Mouse (Mus musculus) ES-CJ7 (cell line): ENCODE data around the gene Lbr.
A peak's percentile ranks its signal among the peaks of the same experiment; 100 is the strongest.
"Not testable (repeated sequence)": the region's sequence is repeated elsewhere in the genome, so short reads cannot be mapped to it uniquely, and the experiment has no call there.

ENCODE experiments used
- DNase-seq: peaks from one replicate; pipeline ENCODE4 v3.0.0; 2011; ENCODE audit warnings: low read depth, low spot score

The Lbr gene

DNA sequence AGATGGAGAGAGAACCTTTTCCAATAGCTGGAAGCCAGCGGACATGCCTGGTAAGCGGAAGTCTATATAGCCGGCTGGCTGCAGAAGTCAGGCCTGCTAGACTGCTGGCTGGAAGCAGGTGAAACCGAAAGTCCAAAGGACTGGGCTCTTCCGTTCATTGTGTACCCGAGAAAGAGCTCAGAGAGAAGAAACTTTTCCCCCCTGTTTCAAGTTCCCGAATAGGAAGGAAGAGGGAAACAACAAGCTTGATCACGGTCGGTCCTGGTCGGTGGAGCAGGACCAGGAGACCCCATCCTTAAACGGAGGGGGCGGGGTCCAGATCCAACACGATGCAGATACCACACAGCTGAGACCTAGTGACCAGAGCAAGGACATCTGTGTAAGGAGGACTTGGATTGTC, 9.6 kb upstream of the Lbr start:
- no peak for DNase-seq

DNA sequence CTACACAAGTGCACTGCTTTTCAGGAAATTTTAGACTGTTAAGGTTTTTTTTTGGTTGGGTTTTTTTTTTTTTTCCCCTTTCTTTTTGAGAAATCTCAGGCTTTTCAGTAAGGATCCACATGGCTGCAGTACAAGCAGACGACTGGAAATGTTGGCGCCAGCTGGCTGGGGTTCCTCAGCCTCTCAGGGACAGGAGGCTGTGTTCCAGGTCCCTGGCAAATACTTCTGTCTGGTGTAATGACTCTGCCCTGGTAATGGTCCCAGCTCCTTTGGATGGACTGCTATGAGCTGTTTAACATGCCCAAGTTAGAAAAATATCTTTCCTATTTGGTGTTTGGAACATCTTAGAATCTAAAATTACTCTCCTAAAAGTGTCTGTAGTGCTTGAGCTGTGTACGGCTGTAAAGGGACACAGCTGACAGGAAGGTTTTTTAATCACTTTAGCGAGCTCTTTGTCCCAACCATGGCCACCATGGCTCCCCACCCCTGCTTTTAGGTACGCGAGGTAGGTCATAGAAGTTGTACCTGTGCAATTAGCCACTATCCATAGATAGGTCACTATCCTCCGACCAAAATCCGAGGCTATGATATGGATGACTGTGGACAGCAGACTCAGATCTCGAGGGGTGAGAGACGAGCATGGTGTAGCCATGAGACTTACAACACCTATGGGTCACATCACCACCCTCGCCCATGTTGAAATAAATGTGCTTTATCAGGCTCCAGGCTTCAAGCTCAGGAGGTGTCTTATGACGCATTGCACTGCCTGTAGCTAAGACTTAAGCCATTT, 8.9 kb upstream of the Lbr start:
- no peak for DNase-seq

DNA sequence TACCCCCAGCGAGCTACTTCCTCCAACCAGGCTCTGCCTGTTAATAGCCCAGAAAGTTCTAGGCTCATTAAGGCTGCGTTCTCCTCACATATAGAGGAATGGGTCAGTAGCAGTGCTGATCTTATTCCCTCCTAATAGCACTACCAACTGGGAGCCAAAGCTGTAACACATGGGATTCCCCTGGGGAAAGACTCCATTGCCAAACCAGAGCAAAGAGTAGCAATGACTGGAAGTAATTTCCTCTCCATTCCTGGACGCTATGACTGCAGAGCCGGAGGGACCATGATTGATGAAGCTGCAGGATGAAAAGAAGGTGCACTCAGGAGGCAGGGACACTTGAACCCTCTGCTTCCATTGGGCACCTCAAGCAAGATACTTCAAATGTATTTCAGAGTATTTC, 7.6 kb upstream of the Lbr start:
- DNase-seq: no peak

DNA sequence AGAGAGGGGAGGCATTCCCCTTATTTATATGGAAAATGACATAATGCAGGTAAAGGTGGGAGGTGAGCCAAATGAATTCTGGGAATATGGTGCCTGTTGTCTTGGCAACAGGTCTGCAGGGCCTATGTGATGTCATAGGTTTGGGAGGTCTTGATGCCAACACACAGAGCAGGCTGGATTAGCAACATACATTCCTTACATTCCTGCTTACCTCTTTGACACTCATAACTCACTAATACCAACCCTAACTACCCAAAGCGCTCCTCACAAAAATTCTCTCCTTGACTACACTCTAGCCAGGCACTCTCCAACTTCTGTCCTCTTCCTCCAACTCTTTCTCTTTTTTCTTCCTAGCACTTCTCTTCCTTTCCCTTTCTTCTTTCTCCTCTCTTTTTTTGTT, 5.4 kb upstream of the Lbr start:
- no peak for DNase-seq

DNA sequence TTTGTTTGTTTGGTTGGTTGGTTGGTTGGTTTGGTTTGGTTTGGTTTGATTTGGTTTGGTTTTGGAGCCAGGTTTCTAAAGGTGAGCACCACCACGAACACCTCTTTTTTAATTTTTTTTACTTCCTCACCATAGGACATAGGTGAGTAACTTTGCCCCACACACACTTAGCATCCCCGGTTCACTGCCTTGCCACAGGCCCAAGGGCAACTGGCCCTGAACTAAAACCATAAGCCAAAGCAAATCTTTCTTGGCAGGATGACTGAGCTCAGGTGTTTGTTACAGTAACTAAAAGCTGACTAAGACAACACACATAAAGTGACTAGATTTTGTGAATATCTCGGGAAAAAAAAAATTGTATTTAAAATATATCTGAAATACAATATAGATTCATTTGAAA, 4.5 kb upstream of the Lbr start:
- no peak for DNase-seq

DNA sequence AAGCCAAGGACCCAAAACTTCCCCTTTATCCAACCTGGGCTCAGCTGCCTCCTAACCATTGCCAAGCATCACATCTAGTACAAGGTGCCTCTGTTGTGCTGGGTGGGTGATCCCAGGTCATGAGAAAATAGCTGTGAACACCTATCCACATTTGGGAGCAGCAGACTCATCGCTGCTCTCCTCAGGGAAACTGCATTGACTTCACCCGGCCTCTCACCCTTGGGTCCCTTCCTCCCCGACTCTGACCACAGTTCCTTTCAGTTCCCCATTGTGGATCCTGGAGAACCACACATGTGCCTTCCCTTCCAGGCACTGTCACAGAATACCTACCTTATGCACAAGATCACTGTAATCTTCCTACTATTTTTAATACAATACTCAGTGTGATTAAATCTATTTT, 2.9 kb upstream of the Lbr start:
- no peak for DNase-seq

DNA sequence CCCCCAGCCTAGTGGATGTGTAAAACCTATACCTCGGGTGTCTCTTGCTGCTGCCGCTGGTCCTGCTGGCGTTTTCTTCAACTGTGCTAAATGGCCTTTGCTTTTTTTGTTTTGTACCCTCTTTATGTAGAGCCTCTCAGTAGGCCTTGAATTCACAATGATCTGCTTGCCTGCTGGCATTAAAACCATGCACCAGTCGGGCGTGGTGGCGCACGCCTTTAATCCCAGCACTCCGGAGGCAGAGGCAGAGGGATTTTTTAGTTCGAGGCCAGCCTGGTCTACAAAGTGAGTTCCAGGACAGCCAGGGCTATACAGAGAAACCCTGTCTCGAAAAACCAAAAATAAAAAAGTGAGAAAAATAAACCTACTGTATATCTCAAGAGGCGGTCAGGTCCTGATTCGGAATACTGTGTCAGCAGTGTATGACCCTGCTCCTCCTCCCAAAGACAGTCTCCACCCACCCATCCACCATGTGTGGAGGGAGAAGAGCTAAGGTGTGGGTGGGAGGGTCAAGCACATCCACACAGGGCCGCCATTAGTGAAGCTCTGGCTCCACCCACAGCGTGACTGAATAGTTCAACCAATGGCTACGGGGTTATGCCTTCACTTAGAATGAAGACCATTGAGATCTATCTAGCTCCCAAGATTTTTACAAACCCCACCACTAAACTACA, 2.2 kb upstream of the Lbr start:
- DNase-seq: peak; percentile 98

DNA sequence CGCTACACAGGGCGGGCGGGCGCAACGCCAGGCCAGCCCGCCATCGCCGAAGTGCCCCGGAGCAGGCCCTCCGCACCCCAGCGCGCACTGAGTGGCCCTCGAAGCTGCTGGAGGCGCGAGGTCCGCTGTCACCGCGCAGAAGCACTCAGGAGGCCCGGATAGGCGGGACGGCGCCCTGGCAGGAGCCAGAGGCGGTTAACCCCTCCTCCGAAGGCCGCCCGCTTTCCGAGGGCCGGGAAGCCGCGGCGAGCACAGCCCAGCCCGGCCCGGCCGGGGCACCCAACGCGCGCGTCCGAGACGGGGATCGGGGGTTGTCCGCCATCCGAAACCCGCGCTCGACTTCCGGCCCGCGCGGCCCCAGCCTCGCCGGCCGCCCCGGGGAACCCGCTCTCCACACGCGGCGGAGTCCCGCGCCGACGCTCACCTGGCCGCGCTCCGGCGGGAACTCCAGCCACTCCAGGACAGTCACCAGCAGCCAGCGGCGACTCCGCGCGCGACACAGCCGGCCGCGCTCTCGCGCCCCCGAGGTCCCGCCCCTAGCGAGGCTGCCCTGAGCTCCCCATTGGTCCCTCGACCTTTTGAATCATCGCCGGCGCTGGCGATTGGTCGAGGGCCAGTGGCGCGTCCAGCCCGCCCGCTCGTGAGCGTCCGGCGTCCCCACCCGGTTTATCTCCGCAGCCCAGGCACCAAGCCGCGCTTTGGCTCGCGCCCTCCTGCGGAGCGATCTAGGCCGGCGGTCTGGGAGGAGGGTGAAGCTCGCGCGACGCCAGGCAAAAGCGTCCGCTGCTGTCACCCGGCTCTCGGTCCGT, 778 bp downstream of the Lbr start:
- DNase-seq: peak; percentile 95

DNA sequence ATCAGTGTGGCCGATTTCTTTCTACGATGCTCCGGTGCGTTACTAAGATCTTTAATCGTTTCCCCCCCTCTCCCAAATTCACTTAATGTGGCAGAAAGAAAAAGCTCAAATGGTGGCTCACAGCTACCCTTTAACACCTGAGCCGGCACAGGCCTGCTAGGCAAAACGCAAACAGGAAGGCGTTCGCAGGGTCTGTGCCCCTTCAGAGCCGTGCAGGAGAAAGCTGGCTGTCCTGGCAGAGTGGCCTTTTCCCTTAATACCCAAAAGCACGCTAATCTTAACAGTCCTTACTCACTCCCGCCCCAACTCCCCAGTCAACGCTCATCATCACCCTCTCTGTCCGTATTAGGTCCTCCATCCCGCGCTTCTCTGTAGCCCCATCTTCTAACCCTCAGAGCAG, 1.4 kb downstream of the Lbr start:
- DNase-seq: no peak

DNA sequence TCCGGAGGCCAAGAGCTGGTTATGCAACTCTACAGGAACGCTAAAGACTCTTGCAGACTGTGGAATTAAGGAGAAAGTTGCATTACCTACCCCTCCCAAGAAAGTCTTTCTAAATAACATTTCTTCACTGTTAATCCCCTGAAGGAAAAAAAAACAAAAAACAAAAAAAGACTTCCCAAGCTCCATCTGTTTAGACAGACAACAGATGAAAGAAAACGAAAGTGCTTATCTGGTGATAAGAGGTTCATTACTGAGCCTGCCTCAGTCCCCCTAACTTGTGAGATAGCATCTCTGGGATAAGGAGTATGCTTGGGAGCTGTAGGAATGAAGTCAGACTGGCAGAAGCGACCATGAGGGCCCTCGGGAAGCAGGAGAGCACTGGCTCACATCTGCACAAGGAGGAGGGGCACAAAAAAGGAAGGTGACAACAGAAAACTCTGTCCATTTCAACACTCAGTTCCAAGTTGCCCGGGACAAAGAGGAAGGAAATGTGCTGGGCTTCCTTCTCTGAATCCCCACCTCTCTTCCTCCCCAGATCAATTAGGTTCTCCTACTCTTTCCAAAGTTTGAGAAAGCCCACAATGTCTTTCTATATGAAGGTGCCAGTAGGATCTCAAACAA, 3.0 kb downstream of the Lbr start:
- no peak for DNase-seq

DNA sequence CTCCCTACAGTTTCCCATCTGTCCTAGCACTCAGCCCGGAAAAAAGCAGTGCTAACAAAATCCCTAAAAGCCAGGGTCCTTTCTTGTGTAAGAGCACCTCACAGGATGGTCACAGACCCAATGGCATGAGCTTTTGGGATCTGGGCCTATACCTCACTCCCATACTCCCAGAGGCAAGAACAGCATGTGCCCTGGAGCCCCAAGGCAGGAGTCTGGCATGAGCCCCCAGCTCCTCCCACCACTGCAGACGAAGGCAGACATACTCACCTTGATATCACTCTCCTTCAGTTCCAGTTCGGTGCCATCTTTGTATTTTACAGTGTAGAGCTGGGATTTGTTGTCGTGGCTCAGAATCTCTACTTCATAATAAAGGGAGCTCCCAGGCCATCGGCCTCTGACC, 4.7 kb downstream of the Lbr start:
- no peak for DNase-seq

DNA sequence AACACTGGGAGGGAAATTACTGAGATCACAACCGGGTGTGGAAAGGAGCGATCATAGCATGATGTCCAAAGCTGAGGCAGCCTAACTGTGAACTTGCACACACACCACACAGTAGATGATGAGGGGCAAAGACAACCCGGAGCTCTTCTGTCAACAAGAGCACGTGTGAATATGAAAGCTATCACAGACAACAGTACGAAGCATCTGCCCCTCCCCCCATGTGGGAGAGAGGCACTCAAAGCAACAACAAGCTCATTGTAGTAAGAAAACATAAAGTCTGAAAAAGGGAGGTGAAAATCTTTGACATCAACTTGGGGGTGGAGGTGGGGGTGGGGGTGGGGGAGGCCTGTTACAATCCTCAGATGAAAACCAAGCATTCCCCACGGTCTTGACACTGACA, 9.7 kb downstream of the Lbr start:
- no peak for DNase-seq

DNA sequence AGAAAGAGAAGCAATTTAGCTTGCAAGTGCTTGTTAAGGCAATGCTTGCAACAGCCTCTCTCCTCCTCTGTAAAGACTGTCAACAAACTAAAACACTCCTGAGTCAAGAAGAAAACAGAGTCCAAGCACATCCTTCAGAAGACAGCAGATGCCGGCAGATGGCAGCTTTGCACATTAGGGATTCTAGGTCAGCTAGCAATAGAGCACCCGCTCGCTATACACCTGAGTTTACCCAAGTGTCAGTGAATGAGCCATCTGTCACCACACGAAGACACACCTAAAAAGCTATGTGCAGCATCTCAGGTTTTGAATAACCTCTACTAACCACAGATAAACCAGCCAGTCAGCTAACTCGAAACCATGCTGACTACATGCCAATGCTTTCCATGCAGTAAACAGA, 10.1 kb downstream of the Lbr start:
- DNase-seq: no peak

DNA sequence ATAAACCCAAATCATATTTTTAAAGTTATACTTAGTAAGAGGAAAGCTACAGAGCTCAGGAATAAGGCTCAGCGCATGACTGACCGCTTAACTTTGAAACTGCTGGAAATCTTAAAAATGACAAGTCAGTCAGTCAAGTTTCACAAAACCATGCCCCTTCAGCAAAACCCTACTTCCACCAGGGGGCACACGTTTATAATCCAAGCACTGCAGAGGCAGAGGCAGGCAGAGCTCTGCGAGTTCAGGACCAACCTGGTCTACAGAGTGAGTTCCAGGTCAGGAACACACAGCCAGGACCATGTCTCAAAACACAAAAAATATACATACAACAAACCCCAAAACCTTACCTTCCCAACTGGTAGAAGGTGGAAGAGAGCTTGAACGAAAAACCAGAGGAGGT, 14.5 kb downstream of the Lbr start:
- DNase-seq: peak; percentile 74

DNA sequence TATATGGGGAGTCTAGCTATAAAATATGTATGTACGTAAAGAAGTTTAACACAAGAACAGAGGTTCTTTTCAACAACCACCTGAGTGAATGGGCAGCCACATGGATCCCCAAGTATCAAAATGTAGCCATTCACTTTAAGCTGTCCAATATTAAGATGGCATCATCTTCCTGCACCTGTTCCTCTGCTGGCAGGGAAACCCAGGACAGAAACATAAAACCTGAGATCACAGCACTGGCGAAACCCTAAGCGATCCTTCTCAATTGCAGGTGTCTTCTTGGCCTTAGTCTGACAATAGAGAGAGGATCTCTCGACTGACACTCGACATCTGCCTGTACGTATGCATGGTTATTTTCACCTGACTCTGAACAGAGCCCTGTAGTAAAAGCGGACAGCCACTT, 16.1 kb downstream of the Lbr start:
- no peak for DNase-seq

DNA sequence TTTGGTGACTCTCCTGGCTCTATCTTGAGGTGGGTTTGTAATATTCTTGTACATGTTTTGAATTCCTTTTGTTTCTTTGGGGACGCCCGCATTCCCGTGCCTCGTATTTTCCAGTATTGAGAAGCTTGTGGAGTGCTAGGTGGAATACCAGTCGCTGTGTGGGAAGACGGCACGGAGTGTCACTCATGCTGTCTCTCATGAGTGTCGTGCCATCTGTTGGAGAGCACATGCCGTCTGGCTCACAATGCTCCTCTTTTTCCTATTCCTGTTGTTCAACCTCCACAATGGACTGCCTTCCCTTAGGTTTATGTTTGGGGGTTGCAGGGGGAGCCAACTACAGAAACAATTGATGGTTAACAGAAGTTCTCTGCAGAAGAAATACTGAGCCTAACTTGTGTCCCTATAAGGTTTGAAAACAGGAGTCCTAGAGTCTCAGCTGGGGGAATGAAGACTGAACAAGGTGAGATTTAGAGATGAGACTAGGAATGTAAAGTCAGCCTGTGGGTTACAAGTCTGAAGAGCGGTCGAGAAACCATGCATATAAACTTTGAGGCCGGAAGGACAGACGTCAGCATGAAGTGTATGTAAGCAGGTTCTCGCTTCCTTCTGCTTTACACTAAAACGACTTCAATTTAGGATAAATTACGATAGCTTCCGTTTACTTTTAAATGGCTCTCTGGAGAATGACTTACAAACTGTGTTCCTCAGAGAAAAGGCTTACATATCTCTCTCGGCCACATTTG, 31.2 kb downstream of the Lbr start:
- no peak for DNase-seq

DNA sequence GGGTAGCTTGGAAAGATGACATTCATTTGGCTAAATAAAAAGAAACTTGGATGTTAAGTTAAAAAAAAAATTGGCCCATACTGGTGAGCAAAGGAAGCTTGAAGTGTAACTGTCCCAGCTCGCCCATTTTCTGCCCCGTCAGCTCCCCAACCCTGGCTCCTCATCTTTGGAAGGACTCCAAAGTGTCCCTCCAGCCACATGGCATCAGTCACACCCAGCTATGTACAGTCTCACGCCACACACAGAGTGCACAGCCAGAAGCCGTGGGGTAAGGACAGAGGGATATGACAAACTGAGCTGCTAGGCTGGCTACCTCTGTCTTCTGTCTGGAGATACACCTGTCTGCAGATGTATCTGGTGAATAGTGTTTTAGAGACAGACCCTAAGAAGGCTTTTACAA, 42.2 kb downstream of the Lbr start:
- DNase-seq: no peak

DNA sequence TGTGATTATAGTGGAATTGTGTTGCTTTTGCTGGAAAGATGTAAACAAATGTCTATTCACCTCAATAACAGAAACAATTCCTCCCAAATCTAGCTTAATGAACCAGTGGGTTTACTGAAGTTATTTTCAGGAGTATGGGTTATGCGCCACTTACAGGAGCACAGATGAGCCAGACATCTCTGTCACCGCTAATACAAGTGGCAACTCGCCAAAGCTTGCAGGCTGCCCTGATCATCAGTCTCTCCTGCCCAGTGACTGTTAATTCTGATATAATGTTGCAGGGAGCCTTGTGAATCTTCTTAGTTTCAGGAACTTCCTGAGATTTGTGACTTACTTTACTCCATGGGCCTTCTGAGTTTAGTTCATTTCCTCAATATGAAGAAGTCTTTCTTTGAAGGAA, 42.9 kb downstream of the Lbr start:
- no peak for DNase-seq

DNA sequence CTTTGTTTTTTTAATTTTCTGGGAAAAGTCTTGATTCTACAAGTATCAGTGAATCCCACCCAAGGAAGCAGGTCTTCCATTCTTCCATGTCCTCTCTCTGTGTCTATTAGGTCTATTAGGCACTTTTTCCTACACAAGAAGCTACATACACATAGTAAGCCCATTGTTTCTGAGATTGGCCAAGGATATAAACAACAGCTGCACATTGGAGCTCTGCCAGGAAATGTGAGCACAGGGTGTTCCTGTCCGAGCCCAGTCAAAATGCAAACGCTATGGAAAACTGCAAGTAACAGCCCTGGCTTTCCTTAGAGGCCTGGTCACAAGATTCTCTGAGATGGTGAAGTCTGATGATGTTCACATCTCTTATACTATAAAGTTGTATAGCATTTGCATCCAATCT, 49.3 kb downstream of the Lbr start:
- DNase-seq: no peak

DNA sequence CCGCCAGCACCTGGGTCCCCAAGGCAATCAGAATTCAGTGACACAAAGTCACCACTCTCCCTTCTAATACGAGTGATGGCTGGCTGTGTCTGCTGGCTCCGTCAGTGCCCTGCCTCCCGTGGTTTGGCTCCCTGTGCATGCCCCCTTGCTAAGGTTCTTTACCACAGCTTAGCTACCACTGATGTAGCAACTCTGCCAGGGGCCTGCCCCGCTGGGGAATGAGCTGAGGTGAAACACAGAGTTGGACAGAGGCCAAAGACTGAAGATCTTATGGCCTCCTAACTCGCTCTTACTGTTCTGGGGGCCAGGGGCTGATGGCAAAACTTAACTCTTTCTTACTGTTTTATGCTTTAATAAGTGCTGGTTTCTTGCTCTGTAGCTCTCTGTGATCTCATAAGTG, 52.9 kb downstream of the Lbr start:
- DNase-seq: no peak

DNA sequence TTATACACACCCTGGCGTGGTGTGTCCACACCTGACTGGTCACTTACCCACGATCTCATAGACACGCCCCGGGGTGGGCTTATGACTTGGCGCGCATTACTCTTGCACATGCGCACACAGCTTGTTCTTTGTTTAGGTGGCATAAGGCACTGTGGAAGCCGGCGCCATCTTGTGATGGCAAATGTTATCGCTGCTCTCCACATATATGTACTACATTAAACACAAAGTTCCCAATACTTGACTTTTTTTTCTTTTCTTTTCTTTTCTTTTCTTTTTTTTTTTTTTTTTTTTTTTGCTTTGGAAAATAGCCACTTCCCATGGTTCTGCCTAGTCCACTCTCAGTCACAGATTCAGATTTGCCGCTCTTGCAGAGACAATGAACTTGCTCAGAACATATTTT, 60.2 kb downstream of the Lbr start:
- not testable (repeated sequence) for DNase-seq

DNA sequence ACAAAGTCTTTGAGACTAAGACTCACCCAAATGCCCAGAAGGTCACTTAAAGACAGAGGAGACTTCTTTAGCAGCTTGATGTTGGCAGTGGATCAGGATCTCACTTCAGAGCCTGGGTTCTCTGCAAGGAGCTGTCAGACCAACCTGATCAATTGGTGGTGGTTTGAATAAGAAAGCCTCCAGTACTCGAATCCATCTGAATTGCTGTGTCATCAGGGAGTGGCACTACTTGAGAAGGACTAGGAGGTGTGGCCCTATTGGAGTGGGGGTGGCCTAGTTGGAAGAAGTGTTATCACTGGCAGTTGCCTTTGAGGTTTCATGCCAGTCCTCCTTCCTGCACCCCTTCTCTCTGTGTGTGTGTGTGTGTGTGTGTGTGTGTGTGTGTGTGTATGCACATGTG, 66.3 kb downstream of the Lbr start:
- peak; percentile 74 for DNase-seq
